Comparison of ENCODE assay signal across 7 mouse cellular contexts in the genomic region with DNA sequence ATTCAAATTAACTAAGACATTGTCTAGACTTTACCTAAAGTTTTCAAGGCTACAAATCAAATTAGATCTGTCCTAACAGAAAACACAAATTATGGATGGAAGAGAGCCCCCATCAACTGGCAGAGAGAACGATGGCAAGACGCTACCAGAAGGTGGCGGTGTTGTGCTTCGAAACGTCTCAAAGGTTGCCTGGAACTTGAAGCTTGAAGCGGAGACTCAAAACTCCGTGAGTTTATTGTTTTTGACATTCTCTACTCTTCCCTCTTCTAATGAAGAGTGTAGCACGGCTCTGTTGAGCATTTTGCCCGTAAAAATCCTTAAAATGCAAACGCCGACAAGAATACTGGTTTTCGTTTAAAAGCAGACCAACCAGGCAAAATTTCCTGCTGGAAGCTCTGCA.
A peak's percentile ranks its signal among the peaks of the same experiment; 100 is the strongest.
DNase-seq lines count a peak whose midpoint lies in the region; ATAC-seq and TF ChIP-seq lines count a peak whose summit lies in the region.

No protein-coding gene starts in this region.

- TF ChIP-seq CTCF in spleen, adult 2 months (IDR thresholded peaks at IDR 0.05; ENCODE audit: extremely low read depth, insufficient read depth, insufficient read length, insufficient replicate concordance) = peak; percentile 81; the same call in 1 of the 2 replicates

- H3K27me3 ChIP-seq in embryonic facial prominence, embryonic 10.5 days (replicated peaks; ENCODE audit: low read depth, poor library complexity, severe bottlenecking) = no peaks in the 10 kb centered on the region
- no peaks in the 10 kb centered on the region; the same call in 1 of the 2 replicates for H3K27me3 ChIP-seq in limb, embryonic 12.5 days
- H3K27me3 ChIP-seq in midbrain, embryonic 15.5 days (replicated peaks) = no peaks in the 10 kb centered on the region
- H3K27me3 ChIP-seq in spleen, adult 2 months (ENCODE audit: control insufficient read depth, insufficient read depth, low read length) = no peaks in the 10 kb centered on the region

- H3K9me3 ChIP-seq in embryonic facial prominence, embryonic 10.5 days = no peaks in the 10 kb centered on the region
- H3K9me3 ChIP-seq in limb, embryonic 12.5 days = no peaks in the 10 kb centered on the region
- no peaks in the 10 kb centered on the region for H3K9me3 ChIP-seq in midbrain, embryonic 15.5 days

- H3K27ac ChIP-seq in embryonic facial prominence, embryonic 10.5 days (replicated peaks) = no peak overlapping the region
- H3K27ac ChIP-seq in limb, embryonic 12.5 days = no peak overlapping the region
- no peak overlapping the region for H3K27ac ChIP-seq in midbrain, embryonic 15.5 days
- H3K27ac ChIP-seq in spleen, adult 2 months (ENCODE audit: insufficient read depth, low read length) = no peak overlapping the region

- H3K4me1 ChIP-seq in embryonic facial prominence, embryonic 10.5 days = peaks cover 13% of the 10 kb centered on the region; the same call in 1 of the 2 replicates
- H3K4me1 ChIP-seq in limb, embryonic 12.5 days (replicated peaks) = peaks cover 9% of the 10 kb centered on the region
- H3K4me1 ChIP-seq in midbrain, embryonic 15.5 days = peaks cover 8% of the 10 kb centered on the region; the same call in 1 of the 2 replicates
- no peaks in the 10 kb centered on the region for H3K4me1 ChIP-seq in spleen, adult 2 months (ENCODE audit: control insufficient read depth, insufficient read depth, insufficient read length)

- H3K9ac ChIP-seq in limb, embryonic 12.5 days (replicated peaks) = no peak overlapping the region
- no peak overlapping the region for H3K9ac ChIP-seq in midbrain, embryonic 15.5 days

- peak overlapping the region; percentile 46 for H3K4me3 ChIP-seq in embryonic facial prominence, embryonic 10.5 days
- H3K4me3 ChIP-seq in limb, embryonic 12.5 days (replicated peaks) = peak overlapping the region; percentile 24
- no peak overlapping the region for H3K4me3 ChIP-seq in midbrain, embryonic 15.5 days
- H3K4me3 ChIP-seq in spleen, adult 2 months (ENCODE audit: extremely low read depth, insufficient read depth, insufficient read length) = no peak overlapping the region

- peak; percentile 89 for DNase-seq in adrenal gland, postnatal 10 days
- peak; percentile 78 for DNase-seq in embryonic facial prominence, embryonic 10.5 days (ENCODE audit: low spot score)
- peak; percentile 72 to 94 for DNase-seq in heart, adult 18-20 months
- peak; percentile 84 for DNase-seq in kidney, adult 18-20 months
- DNase-seq in spleen, adult 2 months (ENCODE audit: low read depth in 1 of 2, low spot score in 2 of 2) = peak in 1 of 2 experiments; percentile 46

- 6% methylated on average over 12 of the region's 12 CpGs for WGBS in embryonic facial prominence, embryonic 10.5 days
- WGBS in limb, embryonic 12.5 days = 4% methylated on average over 12 of the region's 12 CpGs
- WGBS in midbrain, embryonic 15.5 days = 4% methylated on average over 12 of the region's 12 CpGs
- WGBS in spleen, adult 2 months = 4% methylated on average over 12 of the region's 12 CpGs

- peak overlapping the region; percentile 49 for H3K4me2 ChIP-seq in limb, embryonic 12.5 days
- H3K4me2 ChIP-seq in midbrain, embryonic 15.5 days = peak overlapping the region; percentile 41

- no peaks in the 10 kb centered on the region for H3K36me3 ChIP-seq in embryonic facial prominence, embryonic 10.5 days (replicated peaks)
- no peaks in the 10 kb centered on the region for H3K36me3 ChIP-seq in limb, embryonic 12.5 days
- H3K36me3 ChIP-seq in midbrain, embryonic 15.5 days (replicated peaks) = no peaks in the 10 kb centered on the region
- no peaks in the 10 kb centered on the region for H3K36me3 ChIP-seq in spleen, adult 2 months (ENCODE audit: control insufficient read depth, insufficient read depth, low read length)

- ATAC-seq in limb, embryonic 12.5 days (ENCODE audit: insufficient number of reproducible peaks, insufficient read depth, low FRiP score, low TSS enrichment, low read depth) = no peak
- no peak for ATAC-seq in midbrain, embryonic 15.5 days (replicated peaks)

- TF ChIP-seq POLR2A in spleen, adult 2 months (IDR thresholded peaks at IDR 0.05; ENCODE audit: low read depth, low read length) = no peak

Comparison
In these comparisons a context has a peak if more than half of its experiments do, and no peak if none do; other contexts are left out.
1. H3K4me3 ChIP-seq: peak in embryonic facial prominence, embryonic 10.5 days (single experiment) and limb, embryonic 12.5 days (single experiment); none in midbrain, embryonic 15.5 days (single experiment) and spleen, adult 2 months (single experiment).